In the genomic region with DNA sequence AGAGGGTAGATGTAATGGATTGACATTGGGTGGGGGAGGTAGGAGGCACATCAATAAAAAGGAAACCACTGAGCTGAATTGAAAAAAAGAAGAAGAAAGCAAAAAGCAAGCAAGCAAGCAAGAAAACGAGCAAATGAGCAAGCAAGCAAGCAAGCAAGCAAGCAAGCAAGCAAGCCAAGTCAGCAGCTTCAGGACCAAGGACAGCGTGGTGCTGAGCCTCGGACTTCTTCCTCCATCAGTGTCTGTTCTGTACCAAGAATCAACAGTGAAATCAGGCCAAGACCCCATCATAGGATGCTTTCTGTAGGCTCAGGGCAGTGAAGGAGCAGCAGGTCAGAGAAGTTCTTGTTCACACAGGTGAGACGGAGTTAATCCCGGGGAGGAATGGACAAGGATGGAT, we compare ENCODE assay signal across 10 mouse cellular contexts.
DNase-seq lines count a peak whose midpoint lies in the region; ATAC-seq lines count a peak whose summit lies in the region.
"Had no signal": no experiment of that assay in that cellular context is flagged by ENCODE, and none has a peak within 500 bp of the region (broad histone marks: within the 10 kb centered on the region; RNA-seq: fewer than 3 reads in every experiment).

No protein-coding gene starts in this region.

- H3K36me3 ChIP-seq in midbrain, embryonic 11.5 days (ENCODE audit: control insufficient read depth, insufficient read depth, low read length), result no peaks in the 10 kb centered on the region
- H3K36me3 ChIP-seq in midbrain, embryonic 15.5 days (replicated peaks), result no peaks in the 10 kb centered on the region
- H3K36me3 ChIP-seq in intestine, embryonic 15.5 days, result no peaks in the 10 kb centered on the region
- H3K36me3 ChIP-seq: forebrain, embryonic 12.5 days had no signal

- intact Hi-C loops in gastrocnemius, postnatal 14 days (cut with DNase I; ENCODE audit: low total_unique reads), result no loop called here

- peak; percentile 5 for DNase-seq in gastrocnemius, postnatal 14 days
- no peak for DNase-seq in gastrocnemius, adult 18-20 months (ENCODE audit: low spot score)
- DNase-seq in midbrain, embryonic 11.5 days (ENCODE audit: low spot score, missing footprints), result peak; percentile 92
- peak; percentile 46 for DNase-seq in kidney, postnatal 14 days
- peak; percentile 69 for DNase-seq in testis, postnatal 10 days (ENCODE audit: low spot score)
- DNase-seq in cerebellum, postnatal 4 days (ENCODE audit: low spot score in 2 of 2), result no peak

- H3K9me3 ChIP-seq in midbrain, embryonic 11.5 days (ENCODE audit: control insufficient read depth, low read length), result no peaks in the 10 kb centered on the region
- no peaks in the 10 kb centered on the region for H3K9me3 ChIP-seq in midbrain, embryonic 15.5 days
- H3K9me3 ChIP-seq in intestine, embryonic 15.5 days, result no peaks in the 10 kb centered on the region
- H3K9me3 ChIP-seq: forebrain, embryonic 12.5 days had no signal

- H3K4me2 ChIP-seq in midbrain, embryonic 11.5 days, result no peak overlapping the region
- no peak overlapping the region for H3K4me2 ChIP-seq in midbrain, embryonic 15.5 days
- no peak overlapping the region for H3K4me2 ChIP-seq in intestine, embryonic 15.5 days (replicated peaks)
- H3K4me2 ChIP-seq: forebrain, embryonic 12.5 days had no signal

- WGBS in midbrain, embryonic 11.5 days, result 54% methylated on average over 5 of the region's 5 CpGs
- 57% methylated on average over 5 of the region's 5 CpGs for WGBS in midbrain, embryonic 15.5 days
- 44% methylated on average over 5 of the region's 5 CpGs for WGBS in intestine, embryonic 15.5 days

- H3K4me3 ChIP-seq in midbrain, embryonic 11.5 days (ENCODE audit: low read depth, low read length), result no peak overlapping the region
- H3K4me3 ChIP-seq in midbrain, embryonic 15.5 days, result no peak overlapping the region
- H3K4me3 ChIP-seq in intestine, embryonic 15.5 days (replicated peaks), result no peak overlapping the region
- H3K4me3 ChIP-seq: forebrain, embryonic 12.5 days had no signal

- H3K27ac ChIP-seq in midbrain, embryonic 11.5 days (ENCODE audit: low read depth, low read length), result no peak overlapping the region
- no peak overlapping the region for H3K27ac ChIP-seq in midbrain, embryonic 15.5 days
- no peak overlapping the region for H3K27ac ChIP-seq in intestine, embryonic 15.5 days
- H3K27ac ChIP-seq: forebrain, embryonic 12.5 days had no signal

- no peaks in the 10 kb centered on the region for H3K4me1 ChIP-seq in midbrain, embryonic 11.5 days (ENCODE audit: control insufficient read depth, insufficient read depth, low read length)
- H3K4me1 ChIP-seq in midbrain, embryonic 15.5 days, result no peaks in the 10 kb centered on the region
- no peaks in the 10 kb centered on the region for H3K4me1 ChIP-seq in intestine, embryonic 15.5 days (replicated peaks)
- H3K4me1 ChIP-seq: forebrain, embryonic 12.5 days had no signal

- no peak overlapping the region for H3K9ac ChIP-seq in midbrain, embryonic 11.5 days (ENCODE audit: low read length)
- no peak overlapping the region for H3K9ac ChIP-seq in midbrain, embryonic 15.5 days
- no peak overlapping the region for H3K9ac ChIP-seq in intestine, embryonic 15.5 days
- H3K9ac ChIP-seq: forebrain, embryonic 12.5 days had no signal

- no peaks in the 10 kb centered on the region for H3K27me3 ChIP-seq in midbrain, embryonic 11.5 days (ENCODE audit: control insufficient read depth, insufficient read depth, low read length)
- no peaks in the 10 kb centered on the region for H3K27me3 ChIP-seq in midbrain, embryonic 15.5 days (replicated peaks)
- no peaks in the 10 kb centered on the region for H3K27me3 ChIP-seq in intestine, embryonic 15.5 days (replicated peaks)
- H3K27me3 ChIP-seq: forebrain, embryonic 12.5 days had no signal

- no peak for ATAC-seq in midbrain, embryonic 11.5 days (ENCODE audit: low FRiP score)
- no peak for ATAC-seq in midbrain, embryonic 15.5 days (replicated peaks)
- ATAC-seq in intestine, embryonic 15.5 days, result no peak
- ATAC-seq: inflammation-experienced regulatory T-cells, adult 6 months had no signal

Comparison
In these comparisons a context has a peak if more than half of its experiments do, and no peak if none do; other contexts are left out.
1. DNase-seq: peak in gastrocnemius, postnatal 14 days (single experiment), midbrain, embryonic 11.5 days (single experiment), kidney, postnatal 14 days (single experiment) and testis, postnatal 10 days (single experiment); none in gastrocnemius, adult 18-20 months (single experiment) and cerebellum, postnatal 4 days (0 of 2).